ENCODE assay signal across 27 mouse cellular contexts in the genomic region with DNA sequence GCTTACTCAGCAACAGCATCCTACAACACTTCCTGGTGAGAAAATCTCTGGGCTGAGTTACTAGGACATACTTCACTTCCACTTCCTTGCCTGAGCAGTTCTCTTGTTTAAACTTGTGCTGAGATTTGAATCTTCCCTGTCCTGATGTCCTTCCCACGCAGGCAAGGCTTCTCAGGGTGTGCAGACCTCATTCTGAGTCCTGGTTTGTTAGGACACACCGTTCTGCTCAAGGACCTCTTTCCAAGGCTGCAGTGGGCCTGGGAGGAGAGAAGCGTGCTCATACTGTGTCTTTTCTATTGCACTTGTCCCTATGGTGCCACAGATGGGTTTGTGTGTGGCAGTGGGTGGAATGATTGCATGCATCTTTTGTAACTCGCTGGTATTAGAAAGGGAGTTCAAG. TPM values are rescaled to one million over a fixed set of nuclear protein-coding genes. Genes with fewer than 3 reads are reported as not detected.
"Had no signal": no experiment of that assay in that cellular context is flagged by ENCODE, and none has a peak within 500 bp of the region (broad histone marks: within the 10 kb centered on the region; RNA-seq: fewer than 3 reads in every experiment).

No protein-coding gene starts in this region.

- H3K4me1 ChIP-seq: midbrain, embryonic 12.5 days; stomach, embryonic 15.5 days had no signal

- H3K27ac ChIP-seq: left cerebral cortex, adult 2 months; liver, embryonic 12.5 days; midbrain, embryonic 12.5 days; neural tube, embryonic 12.5 days; neural tube, embryonic 15.5 days; stomach, embryonic 15.5 days had no signal

- H3K27me3 ChIP-seq: liver, embryonic 12.5 days; midbrain, embryonic 12.5 days; neural tube, embryonic 12.5 days; neural tube, embryonic 15.5 days; stomach, embryonic 15.5 days had no signal

- H3K4me2 ChIP-seq: liver, embryonic 12.5 days; lung, embryonic 14.5 days; midbrain, embryonic 12.5 days; neural tube, embryonic 12.5 days; neural tube, embryonic 15.5 days; stomach, embryonic 15.5 days had no signal

- H3K9ac ChIP-seq: liver, embryonic 12.5 days; liver, postnatal 0 days; lung, embryonic 14.5 days; midbrain, embryonic 12.5 days; neural tube, embryonic 12.5 days; neural tube, embryonic 15.5 days; stomach, embryonic 15.5 days had no signal

- ATAC-seq: intestine, embryonic 16.5 days; liver, embryonic 12.5 days; liver, postnatal 0 days; lung, postnatal 0 days had no signal

- H3K9me3 ChIP-seq: liver, embryonic 12.5 days; midbrain, embryonic 12.5 days; neural tube, embryonic 12.5 days; neural tube, embryonic 15.5 days; stomach, embryonic 15.5 days had no signal

- H3K4me3 ChIP-seq: left cerebral cortex, adult 2 months; liver, embryonic 12.5 days; midbrain, embryonic 12.5 days; neural tube, embryonic 12.5 days; neural tube, embryonic 15.5 days; stomach, embryonic 15.5 days had no signal

- DNase-seq: kidney, adult 18-20 months; kidney, adult 9 months; kidney, postnatal 14 days; kidney, postnatal 4 days; layer of hippocampus, adult 9-11 months; liver, postnatal 0 days; lung, embryonic 14.5 days; right cerebral cortex, adult 18-20 months; right cerebral cortex, postnatal 14 days; spleen, adult 18-20 months; thymus, adult 2 months; thymus, postnatal 14 days; thymus, postnatal 4 days had no signal

RNA-seq across cellular contexts. Expression of gene AC129217.1, which starts 3.4 kb away (rescaled TPM):
- total RNA-seq: layer of hippocampus, adult 18-20 months; layer of hippocampus, postnatal 36 days; left cerebral cortex, adult 2 months; left cerebral cortex, postnatal 36 days had no signal
- polyA plus RNA-seq: intestine, embryonic 16.5 days; kidney, embryonic 16.5 days; limb, embryonic 11.5 days; liver, embryonic 12.5 days; liver, postnatal 0 days; lung, embryonic 14.5 days; lung, postnatal 0 days; midbrain, embryonic 12.5 days; midbrain, postnatal 0 days; neural tube, embryonic 12.5 days; neural tube, embryonic 15.5 days; stomach, embryonic 15.5 days had no signal
